Mouse (Mus musculus): Measurements from ENCODE around the gene Olfr485.
"Not testable (repeated sequence)": the region's sequence is repeated elsewhere in the genome, so short reads cannot be mapped to it uniquely, and the experiment has no call there.

GRCm38 (mm10) chr7:108192714-108193113 is 33.0 kb upstream of the Olfr485 start:
- TF ChIP-seq POLR2A (IDR thresholded peaks at IDR 0.05; ENCODE audit: insufficient read length, low read depth); TCF12 (IDR thresholded peaks at IDR 0.05; ENCODE audit: insufficient read depth, poor library complexity, severe bottlenecking); USF1 (IDR thresholded peaks at IDR 0.05; ENCODE audit: low read depth); MYOG (IDR thresholded peaks at IDR 0.05; ENCODE audit: control insufficient read depth in 1 of 3, insufficient read depth in 1 of 3, insufficient read length in 2 of 3, low read depth in 2 of 3); CEBPB (IDR thresholded peaks at IDR 0.05; ENCODE audit: insufficient read depth, poor library complexity, severe bottlenecking); POLR2AphosphoS2 (IDR thresholded peaks at IDR 0.05; ENCODE audit: insufficient read length, low read depth); MAX (IDR thresholded peaks at IDR 0.05; ENCODE audit: low read depth); REST (IDR thresholded peaks at IDR 0.05; ENCODE audit: insufficient read depth, insufficient read length); E2F4 (IDR thresholded peaks at IDR 0.05; ENCODE audit: insufficient read depth); MYOD1 (IDR thresholded peaks at IDR 0.05; ENCODE audit: control insufficient read depth in 1 of 3, insufficient read length in 2 of 3, low read depth in 2 of 3); TCF3 (IDR thresholded peaks at IDR 0.05; ENCODE audit: insufficient read length, low read depth): not testable (repeated sequence)

Data from myocyte (in vitro differentiated cells).